Mouse (Mus musculus): ENCODE results near the gene Colgalt1.
A peak's percentile ranks its signal among the peaks of the same experiment; 100 is the strongest.

Colgalt1 gene

DNA sequence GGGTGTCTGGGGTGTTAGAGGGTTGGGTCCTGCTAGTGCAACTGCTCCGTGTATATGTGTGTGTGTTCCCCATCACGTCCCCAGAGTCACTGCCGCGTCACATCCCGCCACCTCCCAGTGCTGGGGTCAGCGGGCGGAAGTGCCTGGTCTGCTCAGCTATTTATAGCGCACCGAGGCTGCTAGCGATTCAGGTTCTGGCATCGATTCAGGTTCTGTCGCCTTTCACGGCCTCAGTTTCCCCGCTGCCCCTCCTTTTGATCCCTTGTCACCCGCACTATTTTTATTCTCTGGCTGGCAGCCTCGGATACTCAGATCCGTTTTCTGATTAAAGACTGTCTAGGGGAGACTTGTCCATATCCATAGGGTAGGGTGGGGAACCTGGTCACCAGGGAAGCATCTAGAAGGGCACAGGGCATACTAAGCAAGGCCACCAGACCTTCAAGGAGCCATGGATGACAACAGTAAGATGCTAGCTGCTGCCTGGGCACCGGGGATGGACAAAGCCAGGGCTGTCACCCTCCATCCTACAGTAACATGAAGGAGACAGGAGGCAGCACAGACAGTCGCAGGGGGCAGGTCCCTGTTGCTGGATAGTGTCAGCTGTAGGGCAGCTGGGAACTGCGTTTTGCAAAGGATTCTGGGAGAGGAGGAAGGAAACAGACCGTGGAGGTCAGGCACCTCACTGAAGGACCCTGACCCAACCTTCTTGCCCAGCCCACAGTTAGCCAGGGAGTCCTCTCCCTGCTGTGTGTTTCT is 57.6 kb downstream of the Colgalt1 start:
- DNase-seq (ENCODE audit: low spot score in 2 of 2), result no peak

DNA sequence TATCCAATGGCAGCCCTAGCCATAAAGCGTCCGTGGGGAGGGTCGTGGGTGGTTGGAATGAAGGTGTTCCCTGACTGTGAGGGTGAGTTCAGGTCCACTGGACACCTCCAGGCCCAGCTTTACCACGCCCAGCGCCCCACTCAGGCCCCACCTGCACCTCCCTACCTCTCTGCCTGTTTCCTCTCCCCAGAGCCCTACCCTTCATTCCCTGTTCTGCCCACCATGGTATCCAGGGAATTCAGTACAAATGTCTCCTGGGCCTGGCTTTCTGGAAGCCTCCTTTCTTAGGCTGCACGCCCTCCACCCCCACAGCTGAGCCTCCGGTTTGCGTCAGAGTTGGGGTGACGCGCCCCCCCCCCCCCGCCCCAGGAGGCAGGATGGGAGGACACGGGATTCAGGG is 59.4 kb downstream of the Colgalt1 start:
- DNase-seq (ENCODE audit: low spot score in 2 of 2), result no peak

GRCm38 (mm10) chr8:71670621-71671548 is 60.1 kb downstream of the Colgalt1 start:
- peak; percentile 51 to 58 for DNase-seq (ENCODE audit: low spot score in 2 of 2)

GRCm38 (mm10) chr8:71671549-71671965 is 60.8 kb downstream of the Colgalt1 start, which contains the start of gene Unc13a:
Gene Unc13a (minus strand): TSS chr8:71671757.
- DNase-seq (ENCODE audit: low spot score in 2 of 2), result peak; percentile 83 to 84

- DNase-seq (ENCODE audit: low spot score in 2 of 2), result no peak
Measured at GRCm38 (mm10) chr8:71672168-71672735, 61.5 kb downstream of the Colgalt1 start.

DNA sequence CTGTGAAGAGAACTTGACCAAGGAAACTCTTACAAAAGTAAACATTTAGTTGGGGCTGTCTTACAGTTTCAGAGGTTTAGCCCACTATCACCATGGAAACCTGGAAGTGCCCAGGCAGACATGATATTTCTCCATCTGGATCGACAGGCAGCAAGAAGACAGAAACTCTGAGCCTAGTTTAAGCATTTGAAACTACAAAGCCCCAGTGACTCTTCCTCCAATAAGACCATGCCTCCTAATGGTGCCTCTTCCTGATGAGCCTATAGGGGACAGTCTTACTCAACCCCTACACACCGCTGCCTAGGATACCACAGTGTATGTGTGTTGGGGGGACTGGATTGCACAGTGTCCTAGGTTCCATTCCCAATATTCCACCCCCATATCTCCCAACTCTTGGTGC is 63.3 kb downstream of the Colgalt1 start:
- no peak for DNase-seq (ENCODE audit: low spot score in 2 of 2)

Measured in frontal cortex, postnatal 25 days (tissue).